Mouse (Mus musculus) cortical plate, adult 2 months (tissue): Measurements from ENCODE around the gene Gm44579.

Experiments used
- CTCF ChIP-seq: fragments of 200-500 bp; IDR thresholded peaks from 2 replicates; pipeline ENCODE4 v1.5.1; 2011; ENCODE audit warnings: mild to moderate bottlenecking, control low read depth, low read length; ENCODE audit not compliant: insufficient read depth; ENCODE audit errors: extremely low read depth
- POLR2A ChIP-seq: fragments of 200-500 bp; IDR thresholded peaks from 2 replicates; pipeline ENCODE4 v1.6.1; 2011; ENCODE audit warnings: mild to moderate bottlenecking, low read length, control low read depth; ENCODE audit not compliant: insufficient read depth; ENCODE audit errors: extremely low read depth

DNA sequence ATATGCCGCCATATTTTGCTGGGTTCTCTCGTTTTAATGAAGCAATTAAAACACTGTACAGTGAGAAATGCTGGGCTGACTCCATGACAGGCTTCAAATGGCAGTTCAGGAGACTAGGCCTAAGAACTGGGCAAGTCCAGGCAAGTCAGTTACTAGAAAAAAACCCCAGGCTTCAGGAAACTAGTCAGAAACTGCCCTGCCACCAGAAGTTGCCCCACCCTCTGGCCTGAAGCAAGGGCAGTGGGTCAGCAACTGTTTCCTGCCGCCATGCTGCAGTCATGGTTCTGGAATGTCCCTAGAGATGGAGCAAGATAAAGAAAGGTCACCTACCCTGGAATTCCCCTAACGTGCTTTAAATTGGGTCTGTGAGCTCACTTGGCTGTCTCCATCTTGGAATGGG lies 64.8 kb downstream of the Gm44579 start:
- TF ChIP-seq CTCF (no peak), POLR2A (no peak)
